Mouse (Mus musculus): Measurements from ENCODE around the gene Cyp2r1.
A peak's percentile ranks its signal among the peaks of the same experiment; 100 is the strongest.
"Not testable (repeated sequence)": the region's sequence is repeated elsewhere in the genome, so short reads cannot be mapped to it uniquely, and the experiment has no call there.

Cyp2r1 gene

DNA sequence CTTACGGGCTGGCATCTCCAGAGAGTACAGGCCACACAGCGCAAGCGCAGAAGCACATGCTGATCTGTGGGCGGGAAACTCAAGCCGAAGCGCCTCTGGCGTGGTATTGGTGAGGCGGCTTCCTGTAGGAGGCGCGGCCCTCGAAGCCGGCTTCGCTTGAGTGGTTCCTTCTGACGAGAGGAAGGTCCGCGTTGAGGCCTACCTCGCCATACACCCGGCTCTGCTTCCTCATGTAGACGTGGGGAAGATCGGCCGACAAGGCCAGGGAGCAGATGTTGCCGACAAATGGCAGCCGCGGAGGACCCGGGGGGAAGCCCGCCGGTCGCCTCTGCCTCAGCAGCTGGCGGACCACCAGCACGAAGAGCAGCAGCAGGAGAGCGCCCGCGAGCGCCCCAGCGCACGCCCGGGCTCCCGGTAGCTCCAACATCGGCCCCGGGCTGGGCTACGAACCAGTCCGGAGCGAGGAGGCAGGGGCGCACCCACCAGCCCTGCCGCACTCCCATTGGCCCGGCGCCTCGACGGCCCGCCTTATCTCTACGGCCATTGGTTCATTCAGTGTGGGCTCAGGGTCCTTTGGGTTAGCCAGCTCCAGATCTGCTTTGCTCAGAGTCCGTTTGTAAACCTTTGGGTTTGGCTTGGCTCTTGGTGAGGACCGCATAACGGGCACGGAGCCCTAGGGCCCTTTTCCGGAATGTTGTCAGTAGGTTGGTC is at the start of gene Cyp2r1:
Gene Cyp2r1 (minus strand): TSS at position 442 of the 711 bp plus-strand sequence.
- DNase-seq (ENCODE audit: low read depth, low spot score) = peak; percentile 96

DNA sequence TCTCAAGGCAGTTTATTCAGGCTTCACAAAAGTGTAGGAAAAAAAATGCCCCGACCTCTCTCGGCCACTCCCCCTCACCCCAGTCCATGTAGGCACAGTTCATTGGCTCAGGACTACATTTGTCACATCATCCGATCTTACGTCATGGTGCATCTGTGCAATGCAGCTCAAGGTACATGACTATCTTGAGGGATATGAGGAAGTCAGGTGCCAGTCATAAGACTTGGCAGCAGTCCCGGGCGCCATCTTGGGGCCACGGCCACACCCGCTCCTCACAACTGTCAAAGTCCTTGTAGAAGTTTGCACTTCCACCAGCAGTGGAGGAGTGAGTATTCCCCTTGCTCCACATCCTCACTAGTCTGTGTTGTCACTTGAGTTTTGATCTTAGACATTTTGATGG is 31.6 kb upstream of the Cyp2r1 start:
- DNase-seq (ENCODE audit: low read depth, low spot score) = not testable (repeated sequence)

DNA sequence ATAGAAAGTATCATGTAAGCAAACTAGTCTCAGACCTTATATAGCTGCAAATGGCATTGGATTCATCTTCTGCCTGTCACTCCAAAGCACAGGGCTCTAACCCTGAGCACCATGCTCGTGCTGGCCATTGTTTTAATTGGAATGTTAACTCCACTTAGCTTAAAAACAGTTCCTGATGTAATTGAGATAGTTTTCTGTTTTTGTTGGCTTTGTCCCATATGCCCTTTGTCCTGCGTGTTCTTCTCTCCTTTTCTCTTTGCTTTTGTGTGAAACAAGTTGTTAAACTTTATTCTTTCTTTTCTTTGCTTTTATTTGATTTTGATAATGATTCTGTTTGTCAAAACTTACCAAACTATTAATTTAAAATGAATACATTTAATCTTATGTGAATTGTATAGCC is 19.7 kb upstream of the Cyp2r1 start:
- no peak for DNase-seq (ENCODE audit: low read depth, low spot score)

DNA sequence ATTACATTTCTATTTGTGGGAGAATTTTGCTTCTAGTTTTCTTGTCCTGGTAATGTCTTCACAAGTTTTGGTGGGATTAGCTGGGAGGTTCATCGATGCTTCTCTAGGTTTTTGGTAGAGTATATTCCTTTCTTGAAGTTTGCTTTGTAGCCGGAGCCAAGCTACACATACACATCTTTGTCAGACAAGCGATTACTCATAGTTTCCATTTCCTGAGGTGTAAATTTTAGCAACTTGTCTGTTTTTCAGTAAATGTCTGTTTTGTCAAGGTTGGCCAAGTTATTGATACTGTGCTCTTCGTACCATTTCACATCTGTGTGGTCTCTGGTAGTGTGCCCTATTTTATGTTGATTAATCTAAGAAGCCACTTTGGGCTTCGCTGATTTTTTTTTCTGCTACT is 18.4 kb upstream of the Cyp2r1 start:
- peak; percentile 66 for DNase-seq (ENCODE audit: low read depth, low spot score)

DNA sequence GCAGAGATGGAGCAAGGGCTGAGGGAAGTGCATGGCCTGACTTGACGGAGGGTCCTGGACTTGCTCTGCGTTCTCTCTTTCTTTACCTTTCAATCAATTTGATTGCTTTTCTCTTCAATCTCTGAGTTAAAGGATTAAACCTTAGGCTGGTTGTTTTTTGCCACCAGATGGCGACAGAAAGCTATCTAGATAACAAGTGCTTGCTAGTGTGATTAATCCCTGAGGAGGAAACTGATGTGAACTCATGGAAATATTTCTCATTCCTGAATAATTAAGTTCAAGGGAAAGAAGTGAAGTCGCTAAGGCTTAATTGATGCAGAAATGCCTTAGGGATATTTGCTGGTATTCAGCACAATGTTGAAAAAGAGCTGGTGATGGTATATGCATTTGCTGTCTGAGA is 17.7 kb upstream of the Cyp2r1 start:
- peak; percentile 78 for DNase-seq (ENCODE audit: low read depth, low spot score)

DNA sequence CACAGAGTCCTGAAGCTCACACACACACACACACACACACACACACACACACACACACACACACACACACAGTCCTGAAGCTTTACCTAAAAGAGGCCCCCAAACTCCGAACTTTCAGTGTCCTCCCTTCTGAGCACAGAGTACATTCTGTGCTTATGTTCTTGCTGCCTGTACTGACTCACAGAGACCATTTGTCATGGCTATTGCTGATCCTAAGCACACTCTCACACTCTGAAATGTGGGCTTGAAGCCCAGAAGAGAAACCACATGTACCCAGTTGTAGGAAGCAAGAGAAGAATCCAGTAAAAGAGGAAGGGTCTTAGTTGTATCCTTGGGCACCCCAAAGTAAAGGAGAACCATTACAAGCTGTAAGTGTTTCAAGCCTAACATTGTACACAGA is 14.9 kb upstream of the Cyp2r1 start:
- no peak for DNase-seq (ENCODE audit: low read depth, low spot score)

DNA sequence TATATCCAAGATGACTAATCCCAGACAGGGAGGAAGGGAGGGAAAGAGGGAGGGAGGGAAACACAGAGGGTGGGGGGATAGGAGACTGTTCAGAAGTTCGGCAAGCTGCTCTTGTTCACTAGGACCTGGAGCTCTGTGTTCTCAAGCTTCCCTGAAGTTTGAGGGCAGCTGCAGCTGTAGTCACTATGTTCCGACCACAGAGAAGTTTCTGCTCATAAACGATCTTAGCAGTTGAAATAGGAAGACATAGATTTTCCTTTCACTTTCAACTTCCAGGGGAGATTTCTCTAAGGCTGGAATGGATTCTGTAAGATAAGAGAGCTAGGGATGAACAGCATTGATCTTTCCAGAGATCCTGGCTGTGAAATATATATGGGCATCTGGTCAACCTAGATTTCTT is 14.2 kb upstream of the Cyp2r1 start:
- DNase-seq (ENCODE audit: low read depth, low spot score) = peak; percentile 8

DNA sequence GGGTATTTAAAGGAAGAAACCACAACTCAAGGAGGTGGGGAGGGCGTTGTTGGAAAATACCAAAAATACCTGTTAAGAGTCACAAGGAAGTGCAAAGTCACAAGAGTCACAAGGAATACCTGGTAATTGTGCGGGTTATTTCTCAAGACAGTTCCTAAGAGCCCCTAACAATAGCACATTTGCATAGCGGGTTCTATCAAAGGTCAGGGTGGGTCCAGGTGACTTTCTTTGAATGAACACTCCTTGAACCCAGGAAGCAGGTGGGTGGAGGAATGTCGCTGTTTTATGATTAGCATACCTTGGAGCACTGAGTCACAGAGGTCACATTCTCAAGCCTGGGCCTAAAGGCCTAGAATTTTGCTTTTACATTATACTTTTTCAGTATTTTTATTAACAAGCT is 11.1 kb upstream of the Cyp2r1 start:
- DNase-seq (ENCODE audit: low read depth, low spot score) = not testable (repeated sequence)

DNA sequence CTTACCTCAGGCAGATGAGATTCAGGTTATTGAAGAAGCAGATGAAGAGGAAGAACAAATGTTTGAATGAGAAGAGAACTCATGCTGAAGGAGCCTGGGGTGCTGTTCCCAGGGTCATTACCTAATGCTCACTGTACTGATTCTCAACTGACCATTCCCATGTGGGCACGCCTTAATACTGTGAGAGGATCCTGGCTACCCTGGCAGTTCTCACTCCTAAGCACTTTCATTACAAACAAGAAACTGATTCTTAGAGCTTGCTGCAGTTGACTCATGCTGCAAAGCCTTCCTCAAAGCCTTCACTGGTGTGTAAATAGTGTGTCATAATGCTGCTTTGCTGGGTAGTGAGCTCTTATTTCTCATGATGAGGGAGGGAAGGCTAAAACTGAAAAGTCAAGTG is 26.6 kb downstream of the Cyp2r1 start:
- DNase-seq (ENCODE audit: low read depth, low spot score) = no peak

DNA sequence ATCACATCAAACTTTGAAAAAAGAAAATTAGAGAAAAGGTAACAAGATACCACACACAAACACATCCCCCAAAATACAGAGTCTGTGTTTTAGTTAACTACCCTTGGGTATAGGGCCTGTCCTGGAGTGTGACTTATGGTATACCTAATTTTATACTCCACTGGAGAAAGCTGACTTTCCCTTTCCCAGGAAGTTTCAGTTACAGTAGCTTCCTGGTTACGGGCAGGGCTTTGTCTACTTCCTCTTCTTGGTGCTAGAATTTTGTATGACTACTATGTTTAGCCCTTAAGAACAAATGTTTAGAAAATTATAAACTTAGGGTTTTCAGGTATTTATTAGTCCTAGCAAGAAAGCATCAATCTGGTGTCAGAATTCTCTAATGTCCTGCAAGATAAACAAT is 36.5 kb downstream of the Cyp2r1 start:
- no peak for DNase-seq (ENCODE audit: low read depth, low spot score)

DNA sequence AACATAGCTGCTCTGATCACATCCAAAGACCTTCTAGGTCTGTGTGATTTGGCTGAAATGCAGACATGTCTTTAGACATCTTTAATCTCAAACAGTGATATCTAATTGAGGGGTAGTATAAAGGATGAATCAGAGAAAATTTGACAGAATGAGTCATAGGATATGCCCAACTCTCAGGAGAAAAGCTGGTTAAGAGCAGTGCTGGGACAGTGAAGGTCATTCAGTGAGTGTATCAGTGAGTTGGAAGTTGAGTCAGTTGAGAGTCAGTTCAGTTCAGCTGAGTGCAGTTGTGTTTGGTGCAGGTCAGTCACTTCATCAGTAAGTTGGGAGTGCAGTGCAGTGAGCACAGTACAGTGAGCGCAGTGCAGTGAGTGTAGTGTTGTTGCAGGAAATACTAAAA is 42.6 kb downstream of the Cyp2r1 start:
- no peak for DNase-seq (ENCODE audit: low read depth, low spot score)

DNA sequence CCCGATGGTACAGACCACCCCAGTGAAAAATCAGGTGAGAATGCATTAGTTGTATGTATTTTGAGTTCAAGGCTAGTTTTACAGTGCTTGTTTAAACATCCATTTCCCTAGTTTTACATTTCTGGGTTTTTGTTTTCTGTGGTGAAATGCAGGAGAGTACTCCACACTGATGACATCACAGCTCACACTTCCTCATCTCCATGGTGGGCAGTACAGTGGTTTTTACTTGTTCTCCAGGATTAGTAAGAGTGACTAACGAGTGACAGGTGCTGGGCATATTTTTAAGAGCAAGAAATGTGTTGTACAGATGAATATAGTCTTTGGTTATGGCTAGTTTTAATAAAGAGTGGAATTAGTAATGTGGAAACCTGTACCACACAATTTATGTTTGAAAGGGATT is 53.9 kb downstream of the Cyp2r1 start:
- DNase-seq (ENCODE audit: low read depth, low spot score) = no peak

All from CD4-positive, CD25-positive, alpha-beta regulatory T cell, adult 2 months (primary cell).